Mouse (Mus musculus) heart, postnatal 0 days (tissue): ENCODE measurements around the gene Erc1.

Source experiments
- CTCF ChIP-seq: IDR thresholded peaks from 2 replicates; pipeline ENCODE4 v1.5.1; 2016; ENCODE audit warnings: antibody characterized with exemption, control low read depth, low read depth
- EP300 ChIP-seq: IDR thresholded peaks from 2 replicates; pipeline ENCODE4 v1.6.1; 2016; ENCODE audit warnings: antibody characterized with exemption, low read depth

DNA sequence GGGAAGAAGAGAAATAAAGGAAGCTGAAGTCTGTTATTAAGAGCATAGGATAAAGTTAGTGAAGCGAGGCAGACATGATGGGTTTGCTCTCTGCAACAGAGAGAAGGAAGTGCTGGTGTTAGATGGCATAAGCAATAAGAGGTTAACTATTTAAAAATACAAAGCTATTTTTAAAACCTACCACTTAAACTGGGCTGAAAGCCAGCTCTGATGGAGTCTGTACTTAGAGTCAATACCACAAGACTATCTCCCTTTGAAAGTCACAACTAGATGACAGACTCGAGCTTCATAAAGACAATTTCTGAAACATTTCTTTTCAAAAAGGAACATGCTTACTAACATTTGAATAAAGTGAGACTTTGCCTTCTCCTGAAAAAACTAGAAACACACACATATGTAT, 134.0 kb downstream of the Erc1 start:
- TF ChIP-seq CTCF (no peak), EP300 (no peak)
